Mouse (Mus musculus): ENCODE data around the gene 1190005I06Rik. TPM values are rescaled to one million over a fixed set of nuclear protein-coding genes. Genes with fewer than 3 reads are reported as not detected.

The 1190005I06Rik gene
- polyA plus RNA-seq, 1 experiment from 2014 or later = 1.3 TPM

DNA sequence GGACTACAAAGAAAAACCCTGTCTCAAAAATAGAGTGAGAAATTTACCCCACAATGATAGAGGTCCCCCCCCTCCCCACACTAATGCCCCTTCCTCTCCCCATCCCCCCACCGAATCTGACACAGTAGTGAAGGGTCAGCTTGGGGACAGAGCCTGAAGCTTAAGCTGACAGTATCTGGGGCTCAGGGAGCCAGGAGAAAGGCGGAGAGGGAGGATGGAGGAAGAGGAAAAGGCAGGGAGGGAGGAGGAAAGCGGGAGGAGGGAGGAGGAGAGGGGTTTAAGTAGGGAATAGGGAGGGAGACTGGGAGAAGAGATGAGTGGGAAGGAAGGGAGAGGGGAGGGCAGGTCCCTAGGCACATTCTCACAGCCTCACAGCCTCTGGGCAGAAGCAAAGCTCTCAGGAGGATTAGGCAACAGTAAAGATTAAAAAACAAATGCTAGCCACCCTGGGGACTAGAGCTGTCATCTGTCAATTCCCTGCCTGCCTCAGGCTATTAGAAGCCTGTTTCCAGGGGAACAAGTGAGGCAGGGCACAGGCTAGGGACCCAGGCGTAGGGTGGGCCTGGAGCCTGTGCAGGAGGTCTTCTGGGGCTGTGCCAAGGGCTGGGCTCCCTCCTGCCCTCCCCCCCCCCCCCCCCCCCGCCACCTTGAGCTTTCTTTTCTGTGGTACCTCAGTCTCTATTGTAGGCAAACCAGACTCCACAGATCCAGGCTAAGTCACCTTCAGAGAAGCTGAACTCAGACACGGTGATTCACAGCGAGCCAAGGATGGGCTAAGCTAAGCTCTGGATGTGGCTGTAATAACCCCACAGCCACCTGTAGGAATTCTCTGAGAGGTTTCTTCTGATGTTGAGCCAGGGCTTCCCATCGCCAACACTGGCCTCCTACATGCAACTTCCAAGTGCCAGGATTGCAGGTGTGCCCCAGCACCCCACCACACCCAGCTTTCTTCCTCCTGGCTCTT, 30.5 kb downstream of the 1190005I06Rik start:
- peaks cover 33% of the 10 kb centered on the region for H3K4me1 ChIP-seq
- WGBS (ENCODE audit: insufficient replicate concordance) = 39% methylated on average over 7 of the region's 8 CpGs
- ATAC-seq = no peak

GRCm38 (mm10) chr8:120614491-120614890, 32.9 kb downstream of the 1190005I06Rik start:
- 68% methylated on average over 3 of the region's 3 CpGs for WGBS (ENCODE audit: insufficient replicate concordance)
- Histone ChIP-seq H3K9ac (no peak overlapping the region), H3K36me3 (no peaks in the 10 kb centered on the region), H3K4me1 (peaks cover 12% of the 10 kb centered on the region), H3K27me3 (replicated peaks) (peaks cover 47% of the 10 kb centered on the region), H3K9me3 (replicated peaks) (no peaks in the 10 kb centered on the region), H3K4me2 (no peak overlapping the region), H3K27ac (no peak overlapping the region), H3K4me3 (no peak overlapping the region)
- no peak for ATAC-seq

More for the DNA sequence above, 30.5 kb downstream of the 1190005I06Rik start:
- Histone ChIP-seq H3K4me3 (no peak overlapping the region), H3K4me2 (no peak overlapping the region), H3K9ac (no peak overlapping the region), H3K36me3 (no peaks in the 10 kb centered on the region), H3K27me3 (replicated peaks) (peaks cover 33% of the 10 kb centered on the region), H3K27ac (no peak overlapping the region), H3K9me3 (replicated peaks) (no peaks in the 10 kb centered on the region)

- no peak overlapping the region for H3K9ac ChIP-seq
- no peak for ATAC-seq
- H3K36me3 ChIP-seq = no peaks in the 10 kb centered on the region
- no peak overlapping the region for H3K27ac ChIP-seq
- WGBS (ENCODE audit: insufficient replicate concordance) = 75% methylated on average over 6 of the region's 6 CpGs
- no peak overlapping the region for H3K4me3 ChIP-seq
- no peak overlapping the region for H3K4me2 ChIP-seq
- H3K27me3 ChIP-seq (replicated peaks) = peaks cover 35% of the 10 kb centered on the region
- no peaks in the 10 kb centered on the region for H3K9me3 ChIP-seq (replicated peaks)
- H3K4me1 ChIP-seq = peaks cover 8% of the 10 kb centered on the region
These were observed 36.6 kb downstream of the 1190005I06Rik start for GRCm38 (mm10) chr8:120610824-120611223.

DNA sequence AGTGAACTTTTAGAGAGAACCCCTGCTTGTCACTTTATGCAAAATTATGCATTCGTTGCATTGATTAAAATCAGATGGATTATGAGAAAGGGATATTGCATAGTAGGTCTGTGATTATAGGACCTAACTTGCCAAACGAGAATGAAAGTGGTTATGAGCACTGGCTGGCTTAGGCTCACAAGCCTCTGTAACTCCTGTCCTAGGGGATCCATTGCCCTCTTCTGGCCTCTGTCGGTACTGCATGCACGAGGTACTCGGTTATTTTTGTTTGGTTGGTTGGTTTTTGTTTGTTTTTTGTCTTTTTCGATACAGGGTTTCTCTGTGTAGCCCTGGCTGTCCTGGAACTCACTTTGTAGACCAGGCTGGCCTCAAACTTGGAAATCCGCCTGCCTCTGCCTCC, 39.5 kb downstream of the 1190005I06Rik start:
- H3K4me3 ChIP-seq = 0 out of 2 replicates have a peak overlapping the region, but pooled peaks have one; percentile 6
- H3K27ac ChIP-seq = no peak overlapping the region
- peaks cover 8% of the 10 kb centered on the region for H3K4me1 ChIP-seq
- H3K36me3 ChIP-seq = no peaks in the 10 kb centered on the region
- H3K27me3 ChIP-seq (replicated peaks) = peaks cover 21% of the 10 kb centered on the region; the same call in 1 of the 2 replicates
- no peaks in the 10 kb centered on the region for H3K9me3 ChIP-seq (replicated peaks)
- no peak overlapping the region for H3K9ac ChIP-seq
- 6% methylated on average over 7 of the region's 7 CpGs for WGBS (ENCODE audit: insufficient replicate concordance)
- ATAC-seq = 0 out of 2 replicates have a peak, but pooled peaks have one; percentile 38
- peak overlapping the region; percentile 49 for H3K4me2 ChIP-seq

- H3K4me2 ChIP-seq = peak overlapping the region; percentile 49
These were observed 40.0 kb downstream of the 1190005I06Rik start for GRCm38 (mm10) chr8:120607460-120607859.

GRCm38 (mm10) chr8:120602672-120603071, 44.8 kb downstream of the 1190005I06Rik start:
- Histone ChIP-seq H3K9ac (no peak overlapping the region), H3K27ac (no peak overlapping the region), H3K4me1 (peaks cover 17% of the 10 kb centered on the region), H3K4me3 (no peak overlapping the region), H3K4me2 (no peak overlapping the region), H3K36me3 (no peaks in the 10 kb centered on the region), H3K9me3 (replicated peaks) (peaks cover 3% of the 10 kb centered on the region; the same call in 1 of the 2 replicates), H3K27me3 (replicated peaks) (peaks cover 15% of the 10 kb centered on the region)
- WGBS (ENCODE audit: insufficient replicate concordance) = 59% methylated on average over 6 of the region's 6 CpGs
- ATAC-seq = no peak

More at GRCm38 (mm10) chr8:120607460-120607859, 40.0 kb downstream of the 1190005I06Rik start:
- Histone ChIP-seq H3K27ac (no peak overlapping the region), H3K9me3 (replicated peaks) (no peaks in the 10 kb centered on the region), H3K4me1 (peaks cover 8% of the 10 kb centered on the region), H3K9ac (no peak overlapping the region), H3K4me3 (0 out of 2 replicates have a peak overlapping the region, but pooled peaks have one; percentile 6), H3K36me3 (no peaks in the 10 kb centered on the region), H3K27me3 (replicated peaks) (peaks cover 22% of the 10 kb centered on the region; the same call in 1 of the 2 replicates)
- 77% methylated on average over 9 of the region's 9 CpGs for WGBS (ENCODE audit: insufficient replicate concordance)
- 0 out of 2 replicates have a peak, but pooled peaks have one; percentile 23 for ATAC-seq

DNA sequence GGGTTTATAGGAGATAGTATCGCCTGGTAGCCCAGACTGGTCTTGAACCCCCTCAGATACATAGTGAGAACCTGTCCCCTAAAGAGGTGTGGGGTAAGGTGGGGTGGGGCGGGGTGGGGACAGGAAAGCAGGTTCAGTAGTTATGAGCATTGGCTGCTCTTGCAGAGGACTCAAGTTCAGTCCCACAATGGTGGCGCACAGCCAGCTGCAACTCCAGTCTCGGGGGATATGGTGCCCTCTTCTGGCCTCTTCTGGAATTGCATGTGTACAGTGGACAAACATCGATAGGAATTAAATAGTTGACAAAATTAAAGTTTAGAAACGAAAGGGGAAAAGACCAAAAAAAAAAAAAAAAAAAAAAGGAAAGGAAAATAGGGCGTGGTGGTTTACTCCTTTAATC, 47.9 kb downstream of the 1190005I06Rik start:
- Histone ChIP-seq H3K4me2 (no peak overlapping the region), H3K27ac (no peak overlapping the region), H3K9me3 (replicated peaks) (peaks cover 5% of the 10 kb centered on the region), H3K36me3 (no peaks in the 10 kb centered on the region), H3K4me3 (no peak overlapping the region), H3K9ac (no peak overlapping the region), H3K4me1 (peaks cover 14% of the 10 kb centered on the region), H3K27me3 (replicated peaks) (peaks cover 16% of the 10 kb centered on the region)
- no peak for ATAC-seq
- 33% methylated on average over 7 of the region's 7 CpGs for WGBS (ENCODE audit: insufficient replicate concordance)

- 54% methylated on average over 24 of the region's 24 CpGs for WGBS (ENCODE audit: insufficient replicate concordance)
- H3K27ac ChIP-seq = no peak overlapping the region
These were observed 48.9 kb downstream of the 1190005I06Rik start for GRCm38 (mm10) chr8:120598579-120598978.

DNA sequence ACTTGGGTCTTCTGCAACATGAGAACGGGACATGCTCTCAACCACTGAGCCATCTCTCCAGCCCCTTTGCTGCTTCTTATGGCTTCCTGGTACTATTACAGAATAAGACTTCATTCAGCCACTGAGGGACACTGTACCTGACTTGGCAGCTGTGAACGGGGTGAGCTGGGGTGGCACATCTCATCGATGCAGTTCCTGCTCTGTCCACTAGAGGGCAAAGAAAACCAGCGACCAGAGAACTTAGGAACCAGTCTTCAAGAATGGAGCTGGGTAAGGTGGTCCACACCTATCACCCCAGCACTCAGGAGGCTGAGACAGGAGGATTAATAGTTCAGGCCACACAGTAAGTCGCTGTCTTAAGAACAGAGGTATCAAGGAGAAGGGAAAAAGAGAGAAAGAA, 51.5 kb downstream of the 1190005I06Rik start:
- H3K27ac ChIP-seq = no peak overlapping the region
- WGBS (ENCODE audit: insufficient replicate concordance) = 10% methylated on average over 5 of the region's 5 CpGs

More at GRCm38 (mm10) chr8:120598579-120598978, 48.9 kb downstream of the 1190005I06Rik start:
- Histone ChIP-seq H3K9me3 (replicated peaks) (peaks cover 7% of the 10 kb centered on the region), H3K4me3 (no peak overlapping the region), H3K4me2 (peak overlapping the region; percentile 40), H3K4me1 (peaks cover 14% of the 10 kb centered on the region), H3K27me3 (replicated peaks) (peaks cover 16% of the 10 kb centered on the region), H3K9ac (no peak overlapping the region), H3K36me3 (no peaks in the 10 kb centered on the region)
- ATAC-seq = no peak

GRCm38 (mm10) chr8:120594571-120594970, 52.9 kb downstream of the 1190005I06Rik start:
- H3K4me1 ChIP-seq = peaks cover 34% of the 10 kb centered on the region
- H3K36me3 ChIP-seq = no peaks in the 10 kb centered on the region
- peaks cover 10% of the 10 kb centered on the region for H3K27me3 ChIP-seq (replicated peaks)
- WGBS (ENCODE audit: insufficient replicate concordance) = 82% methylated on average over 5 of the region's 5 CpGs
- H3K9ac ChIP-seq = no peak overlapping the region
- no peak overlapping the region for H3K4me3 ChIP-seq
- ATAC-seq = no peak
- H3K27ac ChIP-seq = no peak overlapping the region
- no peak overlapping the region for H3K4me2 ChIP-seq
- peaks cover 4% of the 10 kb centered on the region for H3K9me3 ChIP-seq (replicated peaks)

More for the DNA sequence above, 51.5 kb downstream of the 1190005I06Rik start:
- Histone ChIP-seq H3K4me1 (peaks cover 26% of the 10 kb centered on the region), H3K9ac (no peak overlapping the region), H3K4me2 (no peak overlapping the region), H3K27me3 (replicated peaks) (peaks cover 10% of the 10 kb centered on the region), H3K4me3 (no peak overlapping the region), H3K36me3 (no peaks in the 10 kb centered on the region), H3K9me3 (replicated peaks) (peaks cover 6% of the 10 kb centered on the region)
- ATAC-seq = peak; percentile 51; the same call in 1 of the 2 replicates

- WGBS (ENCODE audit: insufficient replicate concordance) = 66% methylated on average over 10 of the region's 10 CpGs
- Histone ChIP-seq H3K36me3 (peaks cover 10% of the 10 kb centered on the region), H3K4me3 (no peak overlapping the region), H3K9me3 (replicated peaks) (peaks cover 4% of the 10 kb centered on the region), H3K4me1 (peaks cover 42% of the 10 kb centered on the region), H3K4me2 (0 out of 2 replicates have a peak overlapping the region, but pooled peaks have one; percentile 12), H3K9ac (no peak overlapping the region), H3K27me3 (replicated peaks) (no peaks in the 10 kb centered on the region), H3K27ac (no peak overlapping the region; the same call in 1 of the 2 replicates)
- ATAC-seq = no peak
These were observed 55.7 kb downstream of the 1190005I06Rik start for GRCm38 (mm10) chr8:120591587-120592292.
